Mouse (Mus musculus) liver, adult 2 months (tissue): ENCODE measurements around the gene Cd82.

ENCODE experiments used
- CTCF ChIP-seq: fragments of 200-500 bp; IDR thresholded peaks from 2 replicates; pipeline ENCODE4 v1.5.1; 2011; ENCODE audit warnings: low read depth, low read length, control low read depth
- POLR2A ChIP-seq: fragments of 200-500 bp; IDR thresholded peaks from 2 replicates; pipeline ENCODE4 v1.6.1; 2011; ENCODE audit warnings: low read length, control low read depth; ENCODE audit not compliant: insufficient read depth; ENCODE audit errors: extremely low read depth

GRCm38 (mm10) chr2:93418396-93418795 lies 44.5 kb downstream of the Cd82 start:
- TF ChIP-seq CTCF (peak; percentile 94), POLR2A (no peak)
